Mouse (Mus musculus) lung, postnatal 0 days (tissue): ENCODE measurements around the gene Pld1. TPM values are rescaled to one million over a fixed set of nuclear protein-coding genes. Genes with fewer than 3 reads are reported as not detected.
A peak's percentile ranks its signal among the peaks of the same experiment; 100 is the strongest.

Experiments
- ATAC-seq: fragments of 200-750 bp; cut with Nextera tagmentation; 2 replicates; pipeline ENCODE4 v1.8.0; 2017; ENCODE audit warnings: moderate library complexity
- DNase-seq: peaks from one replicate; pipeline ENCODE4 v3.0.0-alpha.2; 2016; ENCODE audit warnings: low spot score
- H3K27ac ChIP-seq: fragments of 300-500 bp; sonication (generic); 2 replicates; pipeline ENCODE4 v1.5.1; 2014; ENCODE audit warnings: antibody characterized with exemption, mild to moderate bottlenecking, low read length, mixed read lengths
- H3K27me3 ChIP-seq: fragments of 300-500 bp; sonication (generic); replicated peaks from 2 replicates; pipeline ENCODE4 v1.6.1; 2014; ENCODE audit warnings: low read length, mixed read lengths; ENCODE audit not compliant: insufficient read depth
- H3K36me3 ChIP-seq: fragments of 300-500 bp; sonication (generic); 2 replicates; pipeline ENCODE4 v1.6.1; 2014; ENCODE audit warnings: low read length, mixed read lengths; ENCODE audit not compliant: insufficient read depth
- H3K4me1 ChIP-seq: fragments of 300-500 bp; sonication (generic); 2 replicates; pipeline ENCODE4 v1.6.1; 2014; ENCODE audit warnings: antibody characterized with exemption, low read depth, low read length, mixed read lengths; ENCODE audit not compliant: insufficient read depth
- H3K4me2 ChIP-seq: fragments of 300-500 bp; sonication (generic); replicated peaks from 2 replicates; pipeline ENCODE4 v1.6.1; 2014; ENCODE audit warnings: low read depth, mild to moderate bottlenecking, low read length, moderate library complexity, mixed read lengths
- H3K4me3 ChIP-seq: fragments of 300-500 bp; sonication (generic); 2 replicates; pipeline ENCODE4 v1.5.1; 2014; ENCODE audit warnings: low read depth, low read length
- H3K9ac ChIP-seq: fragments of 300-500 bp; sonication (generic); replicated peaks from 2 replicates; pipeline ENCODE4 v1.6.1; 2014; ENCODE audit warnings: low read depth, mild to moderate bottlenecking
- H3K9me3 ChIP-seq: fragments of 300-500 bp; sonication (generic); 2 replicates; pipeline ENCODE4 v1.6.1; 2016; ENCODE audit warnings: low read length, mixed read lengths
- CTCF ChIP-seq: IDR thresholded peaks from 2 replicates; pipeline ENCODE4 v1.5.1; 2016; ENCODE audit warnings: antibody characterized with exemption, mild to moderate bottlenecking
- EP300 ChIP-seq: IDR thresholded peaks from 2 replicates; pipeline ENCODE4 v1.6.1; 2016; ENCODE audit warnings: antibody characterized with exemption, mild to moderate bottlenecking, control low read depth
- WGBS: fragments of 180-500 bp; shearing (Covaris S2); extraction: QIAGEN DNeasy Blood & Tissue Kit; methylation state at CpG from one replicate; pipeline ENCODE4 v1.1.7; 2014; 5-methylcytosine and 5-hydroxymethylcytosine counted together
- polyA plus RNA-seq: library from polyadenylated mRNA; unstranded; fragments of >200 nt; fragmentation: Nextera tagmentation; extraction: Ambion mirVana; gene quantifications from 2 replicates; pipeline ENCODE4 v1.2.1, GENCODE M21; 2015

Gene Pld1
- polyA plus RNA-seq, 1 experiment from 2014 or later = 10.2 TPM

DNA sequence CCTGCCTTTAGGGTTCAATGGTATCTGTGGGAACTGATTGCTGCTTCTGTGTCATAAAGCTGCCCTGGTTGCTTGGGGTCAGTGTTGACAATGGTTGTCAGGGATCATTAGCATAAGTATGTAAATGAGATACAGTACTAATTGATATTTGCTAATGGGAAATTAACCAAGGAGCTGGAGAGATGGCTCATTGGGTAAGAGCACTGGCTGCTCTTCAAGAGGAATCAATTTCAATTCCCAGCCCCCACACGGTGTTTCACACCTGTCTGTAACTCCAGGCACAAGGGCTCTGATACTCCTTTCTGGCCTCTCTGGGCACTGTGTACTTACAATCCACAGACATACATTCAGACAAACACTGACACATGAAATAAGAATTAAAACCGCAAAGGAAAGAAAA lies 78.5 kb downstream of the Pld1 start:
- no peaks in the 10 kb centered on the region for H3K9me3 ChIP-seq
- no peak for ATAC-seq
- WGBS = 90% methylated on average over 2 of the region's 2 CpGs
- DNase-seq = no peak
- H3K36me3 ChIP-seq = no peaks in the 10 kb centered on the region
- no peak overlapping the region for H3K9ac ChIP-seq
- H3K4me1 ChIP-seq = no peaks in the 10 kb centered on the region
- TF ChIP-seq EP300 (no peak), CTCF (no peak)
- H3K27ac ChIP-seq = no peak overlapping the region
- no peaks in the 10 kb centered on the region for H3K27me3 ChIP-seq
- H3K4me3 ChIP-seq = no peak overlapping the region
- H3K4me2 ChIP-seq = no peak overlapping the region

DNA sequence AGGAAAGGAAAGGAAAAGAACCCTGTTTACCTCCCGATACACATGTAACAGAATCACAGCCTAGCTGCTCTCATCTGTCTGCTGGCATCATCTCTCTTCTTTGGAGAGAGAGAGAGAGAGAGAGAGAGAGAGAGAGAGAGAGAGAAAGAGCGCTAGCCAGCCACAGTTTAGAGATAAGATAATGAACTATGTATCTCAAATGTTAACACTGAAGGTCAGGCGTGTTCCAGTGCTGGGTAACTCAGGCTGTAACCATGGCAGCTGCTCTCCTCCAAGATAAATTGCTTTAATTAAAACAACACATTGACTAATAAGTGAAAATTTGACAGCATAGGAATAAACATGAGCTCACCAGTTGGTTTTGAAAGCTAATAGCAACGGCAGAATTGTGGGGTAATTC lies 81.2 kb downstream of the Pld1 start:
- ATAC-seq (no peak), DNase-seq (no peak)

DNA sequence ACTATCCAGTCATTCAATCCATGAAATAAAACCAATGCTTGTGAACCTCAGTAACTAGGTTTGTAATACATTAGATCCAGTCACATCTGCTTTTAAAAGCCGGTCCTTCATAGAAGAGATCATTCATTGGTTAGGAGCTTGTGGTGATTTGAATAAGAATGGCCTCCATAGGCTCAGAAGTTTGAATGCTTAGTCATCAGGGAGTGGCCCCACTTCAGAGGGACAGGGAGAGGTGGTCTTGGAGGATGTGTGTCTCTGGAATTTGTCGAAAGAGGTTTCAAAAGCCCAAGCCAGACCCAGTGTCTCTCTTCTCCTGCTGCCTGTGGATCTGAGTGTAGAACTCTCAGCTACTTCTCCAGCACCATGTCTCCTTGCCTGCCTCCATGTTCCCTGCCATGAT lies 81.9 kb downstream of the Pld1 start:
- H3K9me3 ChIP-seq = no peaks in the 10 kb centered on the region
- H3K27ac ChIP-seq = no peak overlapping the region
- no peak overlapping the region for H3K4me3 ChIP-seq
- H3K4me2 ChIP-seq = no peak overlapping the region
- H3K27me3 ChIP-seq = no peaks in the 10 kb centered on the region
- WGBS = 87% methylated on average over 2 of the region's 2 CpGs
- no peak overlapping the region for H3K9ac ChIP-seq
- no peaks in the 10 kb centered on the region for H3K4me1 ChIP-seq
- TF ChIP-seq EP300 (no peak), CTCF (no peak)
- DNase-seq (no peak), ATAC-seq (no peak)
- H3K36me3 ChIP-seq = peaks cover 2% of the 10 kb centered on the region; the same call in 1 of the 2 replicates

More for the DNA sequence above, 81.2 kb downstream of the Pld1 start:
- no peaks in the 10 kb centered on the region for H3K36me3 ChIP-seq
- WGBS = 51% methylated on average over 4 of the region's 4 CpGs
- TF ChIP-seq CTCF (no peak), EP300 (no peak)
- H3K9ac ChIP-seq = no peak overlapping the region
- H3K4me3 ChIP-seq = no peak overlapping the region
- no peaks in the 10 kb centered on the region for H3K9me3 ChIP-seq
- no peaks in the 10 kb centered on the region for H3K27me3 ChIP-seq
- no peaks in the 10 kb centered on the region for H3K4me1 ChIP-seq
- H3K4me2 ChIP-seq = no peak overlapping the region
- no peak overlapping the region for H3K27ac ChIP-seq

DNA sequence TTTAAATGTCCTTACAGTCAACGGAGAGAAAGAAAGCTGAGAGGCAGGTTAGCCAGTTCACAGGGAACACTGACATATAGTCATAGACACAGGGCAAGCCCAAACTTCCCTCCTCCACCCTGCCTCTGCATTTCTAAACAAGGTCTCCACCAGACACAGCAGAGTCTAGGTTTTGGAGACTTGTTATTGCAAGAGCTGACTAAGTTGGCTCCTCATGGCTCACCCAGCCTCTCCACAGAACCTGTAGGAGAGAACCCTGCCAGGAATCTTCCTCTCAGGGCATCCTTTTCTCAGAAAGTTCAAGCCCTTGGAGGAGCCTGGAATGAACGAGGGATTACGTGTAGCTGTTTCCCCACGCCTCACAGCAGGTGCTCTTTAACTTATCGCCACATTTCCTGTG lies 83.7 kb downstream of the Pld1 start:
- Histone ChIP-seq H3K4me3 (no peak overlapping the region), H3K9me3 (no peaks in the 10 kb centered on the region), H3K4me1 (no peaks in the 10 kb centered on the region), H3K36me3 (peaks cover 2% of the 10 kb centered on the region; the same call in 1 of the 2 replicates), H3K27ac (no peak overlapping the region), H3K9ac (no peak overlapping the region), H3K4me2 (no peak overlapping the region), H3K27me3 (no peaks in the 10 kb centered on the region)
- no peak for DNase-seq
- WGBS = 54% methylated on average over 5 of the region's 5 CpGs
- ATAC-seq = no peak
- TF ChIP-seq CTCF (no peak), EP300 (no peak)

DNA sequence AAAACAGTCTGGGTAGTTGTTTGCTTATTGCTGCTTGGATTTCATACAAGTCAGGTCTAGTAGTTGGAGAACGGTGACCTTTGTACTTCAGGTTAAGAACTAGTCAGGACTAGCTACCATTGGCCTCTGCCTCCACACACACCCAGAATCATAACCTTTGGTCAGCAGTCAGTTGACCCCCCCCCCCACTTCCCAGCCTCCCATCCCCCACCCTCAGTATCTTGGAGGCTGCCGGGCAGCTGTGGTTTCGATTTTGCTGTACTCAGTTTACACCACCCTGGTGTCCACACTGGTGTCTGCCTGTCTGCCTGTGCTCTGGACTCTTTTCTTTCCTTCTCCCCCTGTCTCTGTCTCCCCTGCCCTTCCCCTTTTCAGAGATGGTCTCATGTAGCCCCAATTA lies 88.4 kb downstream of the Pld1 start:
- H3K9me3 ChIP-seq = no peaks in the 10 kb centered on the region
- H3K27ac ChIP-seq = no peak overlapping the region
- H3K36me3 ChIP-seq = peaks cover 7% of the 10 kb centered on the region
- no peak overlapping the region for H3K4me3 ChIP-seq
- no peak for TF ChIP-seq CTCF
- TF ChIP-seq EP300 = no peak
- 36% methylated on average over 3 of the region's 3 CpGs for WGBS
- no peak overlapping the region for H3K9ac ChIP-seq
- no peak overlapping the region for H3K4me2 ChIP-seq
- no peaks in the 10 kb centered on the region for H3K27me3 ChIP-seq
- no peak for DNase-seq
- ATAC-seq = no peak
- H3K4me1 ChIP-seq = no peaks in the 10 kb centered on the region

DNA sequence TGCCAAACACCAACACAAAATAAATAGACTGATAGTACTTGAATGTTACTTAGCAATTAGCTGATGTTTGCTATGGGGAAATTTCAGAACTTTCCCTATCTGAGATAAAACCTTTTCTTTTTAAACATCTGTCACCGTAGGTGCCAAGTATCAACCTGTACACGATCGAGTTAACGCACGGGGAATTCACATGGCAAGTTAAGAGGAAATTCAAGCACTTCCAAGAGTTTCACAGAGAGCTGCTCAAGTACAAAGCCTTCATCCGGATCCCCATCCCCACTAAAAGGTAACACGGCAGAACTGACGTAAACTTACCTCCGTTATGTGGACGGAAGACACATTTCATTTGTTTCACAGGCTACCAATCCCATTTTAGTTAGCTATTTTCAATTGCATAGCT lies 90.0 kb downstream of the Pld1 start:
- DNase-seq (peak; percentile 53), ATAC-seq (0 out of 2 replicates have a peak, but pooled peaks have one; percentile 27)
- Histone ChIP-seq H3K36me3 (peaks cover 7% of the 10 kb centered on the region), H3K4me1 (no peaks in the 10 kb centered on the region), H3K9me3 (no peaks in the 10 kb centered on the region), H3K4me2 (no peak overlapping the region), H3K27me3 (no peaks in the 10 kb centered on the region), H3K4me3 (no peak overlapping the region), H3K9ac (no peak overlapping the region), H3K27ac (no peak overlapping the region)
- 57% methylated on average over 10 of the region's 10 CpGs for WGBS
- no peak for TF ChIP-seq EP300
- TF ChIP-seq CTCF = no peak

GRCm38 (mm10) chr3:28030860-28031259 lies 92.4 kb downstream of the Pld1 start:
- TF ChIP-seq EP300 (peak; percentile 70), CTCF (no peak)
- DNase-seq (peak; percentile 70), ATAC-seq (peak; percentile 80)

More at GRCm38 (mm10) chr3:28030860-28031259, 92.4 kb downstream of the Pld1 start:
- Histone ChIP-seq H3K36me3 (peaks cover 5% of the 10 kb centered on the region), H3K27ac (peak overlapping the region; percentile 68; the same call in 1 of the 2 replicates), H3K4me1 (no peaks in the 10 kb centered on the region), H3K4me2 (no peak overlapping the region), H3K9ac (no peak overlapping the region), H3K27me3 (no peaks in the 10 kb centered on the region), H3K9me3 (no peaks in the 10 kb centered on the region), H3K4me3 (no peak overlapping the region)
- 66% methylated on average over 5 of the region's 5 CpGs for WGBS
